21 mouse cellular contexts compared by ENCODE assay signal in the genomic region with DNA sequence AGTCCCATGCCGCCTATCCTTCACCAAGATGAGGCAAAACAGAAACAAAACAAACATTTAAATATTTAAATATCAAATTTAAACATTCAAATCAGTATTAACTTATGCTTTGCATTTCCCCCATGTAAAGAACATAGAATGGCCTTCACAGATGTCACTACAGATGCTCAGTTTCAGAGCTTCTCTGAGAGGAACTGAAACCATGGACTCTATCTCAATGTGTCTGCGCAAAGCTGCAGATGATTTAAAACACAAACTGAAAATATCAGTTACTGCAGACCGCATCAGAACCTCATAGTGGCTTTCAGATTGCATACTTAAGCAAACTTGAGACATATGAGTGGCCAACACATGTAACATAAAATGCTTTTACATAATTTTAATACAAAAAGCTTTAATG.
"Had no signal": no experiment of that assay in that cellular context is flagged by ENCODE, and none has a peak within 500 bp of the region (broad histone marks: within the 10 kb centered on the region; RNA-seq: fewer than 3 reads in every experiment).

No protein-coding gene starts in this region.

- H3K36me3 ChIP-seq: kidney, embryonic 15.5 days; limb, embryonic 12.5 days; limb, embryonic 15.5 days; liver, embryonic 12.5 days; liver, embryonic 15.5 days; midbrain, embryonic 10.5 days; midbrain, embryonic 13.5 days; neural tube, embryonic 13.5 days had no signal

- ATAC-seq: liver, embryonic 12.5 days; midbrain, embryonic 13.5 days; midbrain, embryonic 16.5 days had no signal

- DNase-seq: kidney, adult 11 months; kidney, adult 8-10 months; kidney, postnatal 10 days; kidney, postnatal 36 days; layer of hippocampus, postnatal 36 days; left cerebral cortex, postnatal 4 days; lung, adult 2 months; lung, postnatal 14 days; lung, postnatal 4 days; thymus, adult 18-20 months; thymus, postnatal 4 days had no signal

- H3K27me3 ChIP-seq: kidney, embryonic 15.5 days; limb, embryonic 12.5 days; limb, embryonic 15.5 days; liver, embryonic 12.5 days; liver, embryonic 15.5 days; megakaryocyte, embryonic 14.5 days; midbrain, embryonic 13.5 days; neural tube, embryonic 13.5 days had no signal
